11 mouse cellular contexts compared by ENCODE assay signal in the genomic region with DNA sequence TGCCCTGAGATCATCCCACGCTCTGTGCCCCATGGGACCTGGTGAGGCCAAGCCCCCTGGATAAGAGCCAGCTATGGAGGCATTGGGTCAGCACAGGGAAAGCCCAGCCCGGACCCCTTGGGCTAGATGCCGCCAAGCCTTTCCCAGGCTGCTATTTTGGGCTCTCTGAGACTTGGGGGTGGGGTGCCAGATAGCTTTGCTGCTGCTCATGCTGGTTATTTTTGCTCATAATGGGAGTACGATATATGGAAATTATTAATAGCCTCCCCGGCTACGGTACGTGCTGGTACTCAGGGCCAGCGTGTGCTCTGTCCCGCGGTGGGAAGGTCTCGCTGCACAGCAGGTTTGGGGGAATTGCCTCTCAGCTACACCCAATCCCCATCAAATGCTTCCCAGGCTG. TPM values are rescaled to one million over a fixed set of nuclear protein-coding genes. Genes with fewer than 3 reads are reported as not detected.
DNase-seq lines count a peak whose midpoint lies in the region; ATAC-seq lines count a peak whose summit lies in the region.
"Had no signal": no experiment of that assay in that cellular context is flagged by ENCODE, and none has a peak within 500 bp of the region (broad histone marks: within the 10 kb centered on the region; RNA-seq: fewer than 3 reads in every experiment).

No protein-coding gene starts in this region.

- no peaks in the 10 kb centered on the region for H3K36me3 ChIP-seq in heart, embryonic 15.5 days

- H3K4me2 ChIP-seq in heart, embryonic 15.5 days, result peak overlapping the region; percentile 40

- no peaks in the 10 kb centered on the region for H3K27me3 ChIP-seq in heart, embryonic 15.5 days

- no peak overlapping the region for H3K4me3 ChIP-seq in heart, embryonic 15.5 days
- H3K4me3 ChIP-seq: myocyte had no signal

- no peaks in the 10 kb centered on the region for H3K9me3 ChIP-seq in heart, embryonic 15.5 days (replicated peaks)

- H3K4me1 ChIP-seq in heart, embryonic 15.5 days (replicated peaks), result peaks cover 38% of the 10 kb centered on the region

- intact Hi-C loops in gastrocnemius, postnatal 36 days (cut with DNase I), result loop anchor here (2.0 kb wide), 1 partner anchor 59 kb away; no protein-coding TSS in a partner anchor

- WGBS in heart, embryonic 15.5 days, result 22% methylated on average over 11 of the region's 11 CpGs

- ATAC-seq in heart, embryonic 15.5 days (replicated peaks; ENCODE audit: insufficient number of reproducible peaks, insufficient read depth, low FRiP score, low read depth), result peak; percentile 88

- peak; percentile 33 to 50 for DNase-seq in gastrocnemius, adult 8-10 months (ENCODE audit: low spot score in 2 of 2)
- no peak for DNase-seq in gastrocnemius, postnatal 36 days
- DNase-seq in retina, postnatal 1 day, result peak; percentile 41
- DNase-seq in retina, embryonic 14.5 days (ENCODE audit: low spot score), result no peak
- DNase-seq in skeletal muscle tissue, adult 2 months (ENCODE audit: low read depth, low spot score), result peak; percentile 28
- DNase-seq in thymus, postnatal 14 days, result no peak
- no peak for DNase-seq in T-cell, adult 2 months (ENCODE audit: low spot score)
- DNase-seq: cerebellum, adult 9-11 months; kidney, postnatal 36 days had no signal

- H3K27ac ChIP-seq in heart, embryonic 15.5 days, result peak overlapping the region; percentile 98

- peak overlapping the region; percentile 40; the same call in 1 of the 2 replicates for H3K9ac ChIP-seq in heart, embryonic 15.5 days

RNA-seq across cellular contexts. Expression of a gene that starts 33.1 kb away (rescaled TPM):
- not detected for total RNA-seq in gastrocnemius, adult 8-10 months (2022)
- not detected for total RNA-seq in gastrocnemius, postnatal 36 days (2021)
- polyA plus RNA-seq in heart, embryonic 15.5 days (2015; fragmentation: Nextera tagmentation; extraction: Ambion mirVana), result 0.15 and 0.16 TPM in 2 replicates
- polyA plus RNA-seq: myocyte had no signal

RNA-seq across cellular contexts. Expression of a gene that starts 48.0 kb away (rescaled TPM):
- total RNA-seq in gastrocnemius, adult 8-10 months (2022), result not detected
- under 1 TPM in 1 of 2 experiments, not detected in 1; 0.23 TPM for total RNA-seq in gastrocnemius, postnatal 36 days (2021)
- polyA plus RNA-seq in heart, embryonic 15.5 days (2015; fragmentation: Nextera tagmentation; extraction: Ambion mirVana), result not detected in 2 replicates
- polyA plus RNA-seq: myocyte had no signal

RNA-seq across cellular contexts. Expression of a gene that starts 52.5 kb away (rescaled TPM):
- 1 to 10 TPM; 3.0 to 7.1 (median 5.9) TPM for total RNA-seq in gastrocnemius, adult 8-10 months (2022)
- total RNA-seq in gastrocnemius, postnatal 36 days (2021), result 1 to 10 TPM; 5.9 to 6.7 TPM
- polyA plus RNA-seq in heart, embryonic 15.5 days (2015; fragmentation: Nextera tagmentation; extraction: Ambion mirVana), result 17.3 and 19.0 TPM in 2 replicates

Comparison
In these comparisons a context has a peak if more than half of its experiments do, and no peak if none do; other contexts are left out.
1. DNase-seq: peak in gastrocnemius, adult 8-10 months (2 of 2), retina, postnatal 1 day (single experiment) and skeletal muscle tissue, adult 2 months (single experiment); none in gastrocnemius, postnatal 36 days (0 of 2), retina, embryonic 14.5 days (single experiment), thymus, postnatal 14 days (single experiment) and T-cell, adult 2 months (single experiment).